Mouse (Mus musculus) urinary bladder, postnatal 14 days (tissue): Measurements from ENCODE around the gene Gucy2d.

ENCODE experiments used
- DNase-seq: peaks from one replicate; pipeline ENCODE4 v3.0.0; 2021; ENCODE audit warnings: low spot score

The Gucy2d gene

DNA sequence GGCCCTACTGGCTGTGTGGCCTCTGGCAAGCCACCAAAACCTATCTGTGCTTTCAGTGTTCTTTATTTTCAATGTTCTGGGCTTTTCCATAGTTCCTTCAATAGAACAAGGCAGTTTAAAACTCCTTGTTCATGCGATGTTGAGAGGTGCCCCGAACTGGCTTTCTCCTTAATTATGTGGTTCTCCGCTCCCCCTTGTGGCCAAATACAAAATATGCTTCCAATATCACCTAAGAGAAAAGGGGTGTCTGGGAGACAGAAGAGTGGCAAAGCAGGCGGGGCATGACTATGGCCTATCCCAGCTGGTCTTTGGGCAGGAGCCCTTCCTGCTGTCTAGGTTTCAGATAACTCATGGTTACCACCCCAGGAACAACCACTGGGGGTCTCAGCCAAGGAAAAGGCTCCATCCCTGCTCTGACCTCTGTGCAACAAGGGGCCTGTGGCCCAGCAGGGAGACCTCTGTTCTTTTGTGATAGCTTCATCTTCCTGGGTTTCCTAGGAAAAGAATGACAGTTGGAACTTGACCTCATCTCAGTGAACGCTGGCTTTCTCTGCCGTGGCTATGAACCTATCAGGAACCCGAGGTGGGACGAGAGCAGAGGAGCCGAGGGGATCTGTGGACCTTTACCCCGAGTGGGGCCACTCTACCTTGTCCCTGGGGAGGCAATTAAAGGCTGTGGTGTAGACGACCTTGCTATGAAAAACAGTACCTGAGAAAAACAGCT is 7.5 kb downstream of the Gucy2d start:
- no peak for DNase-seq

DNA sequence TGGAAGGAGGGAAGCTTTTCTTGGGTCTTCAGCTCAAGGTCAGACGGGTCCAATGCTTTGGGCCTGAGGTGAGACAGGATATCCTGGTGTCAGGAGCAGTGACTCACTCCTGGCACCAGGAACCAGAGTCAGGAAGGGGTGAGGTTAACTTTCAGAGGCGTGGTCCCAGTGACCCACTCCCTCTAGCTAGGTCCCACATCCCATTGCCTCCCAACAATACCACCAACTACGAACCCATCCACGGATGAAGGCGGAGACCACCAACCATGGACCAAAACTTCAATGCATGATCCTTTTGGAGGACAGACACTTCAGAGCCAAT is 8.1 kb downstream of the Gucy2d start:
- DNase-seq: no peak

DNA sequence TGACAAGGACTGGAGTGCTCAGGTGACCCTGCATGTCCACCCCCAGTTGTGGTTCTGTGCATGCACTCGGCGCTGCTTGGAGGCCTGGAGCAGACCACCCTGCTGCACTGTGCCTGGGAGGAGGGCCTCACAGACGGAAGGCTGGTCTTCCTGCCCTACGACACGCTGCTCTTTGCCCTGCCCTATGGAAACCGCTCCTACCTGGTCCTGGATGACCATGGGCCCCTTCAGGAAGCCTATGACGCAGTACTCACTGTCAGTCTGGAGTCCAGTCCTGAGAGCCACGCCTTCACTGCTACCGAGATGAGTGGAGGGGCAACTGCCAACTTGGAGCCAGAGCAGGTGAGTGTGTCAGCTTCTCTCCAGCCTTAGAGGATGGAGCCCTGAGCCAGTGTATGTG is 9.5 kb downstream of the Gucy2d start:
- DNase-seq: no peak

DNA sequence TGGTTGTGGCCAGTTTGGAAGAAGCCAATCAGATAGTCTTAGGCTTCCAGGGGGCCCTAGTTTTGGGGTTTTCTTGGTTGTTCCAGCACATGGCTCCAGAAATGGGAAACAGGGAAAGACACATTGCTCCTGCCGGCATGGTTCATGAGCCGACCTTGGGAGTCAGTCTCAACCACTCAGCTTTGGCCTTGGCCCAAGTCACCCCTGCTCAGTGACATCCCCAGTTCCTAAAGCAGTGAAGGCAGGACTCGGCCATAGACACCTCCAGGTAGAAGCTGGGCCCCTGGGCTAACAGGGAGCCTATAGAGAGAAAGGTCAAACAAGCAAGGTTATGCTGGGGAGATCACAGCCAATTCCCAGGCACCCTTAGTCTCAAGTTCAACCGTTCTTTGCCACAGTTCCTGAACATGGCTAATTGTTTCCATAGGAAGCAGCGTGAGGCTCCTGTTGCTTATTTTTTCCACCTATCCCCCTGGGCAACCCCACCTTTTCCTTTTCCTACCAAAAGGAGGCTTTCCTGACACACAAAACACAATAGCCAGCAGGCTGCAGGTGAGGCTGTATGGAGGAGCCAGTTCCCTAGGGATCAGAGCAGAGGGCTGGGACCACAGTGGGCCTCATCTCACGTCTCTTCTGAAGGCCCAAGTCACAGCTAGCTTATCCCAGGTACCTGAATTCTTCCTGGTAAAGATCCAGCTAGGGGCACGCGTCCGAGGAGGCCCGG is 14.3 kb downstream of the Gucy2d start:
- no peak for DNase-seq

DNA sequence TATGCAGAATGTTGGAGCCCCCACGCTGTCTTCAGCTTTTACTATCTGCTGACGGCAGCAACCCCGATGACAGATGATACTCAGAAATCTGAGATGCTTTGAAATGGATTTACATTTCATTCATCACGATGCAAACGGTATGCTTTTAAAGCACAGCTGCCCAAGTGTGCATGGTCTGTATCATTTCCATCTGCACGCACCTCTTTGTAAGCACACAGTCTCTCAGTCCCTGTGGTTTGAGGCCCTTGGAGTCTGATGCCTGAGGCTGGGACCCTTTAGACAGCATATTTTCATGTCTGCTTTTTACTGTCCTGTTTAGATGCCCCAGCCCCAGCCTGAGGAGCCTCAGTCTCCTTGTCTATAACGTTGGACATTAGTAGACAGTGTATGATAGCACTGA is 20.1 kb downstream of the Gucy2d start:
- DNase-seq: no peak

DNA sequence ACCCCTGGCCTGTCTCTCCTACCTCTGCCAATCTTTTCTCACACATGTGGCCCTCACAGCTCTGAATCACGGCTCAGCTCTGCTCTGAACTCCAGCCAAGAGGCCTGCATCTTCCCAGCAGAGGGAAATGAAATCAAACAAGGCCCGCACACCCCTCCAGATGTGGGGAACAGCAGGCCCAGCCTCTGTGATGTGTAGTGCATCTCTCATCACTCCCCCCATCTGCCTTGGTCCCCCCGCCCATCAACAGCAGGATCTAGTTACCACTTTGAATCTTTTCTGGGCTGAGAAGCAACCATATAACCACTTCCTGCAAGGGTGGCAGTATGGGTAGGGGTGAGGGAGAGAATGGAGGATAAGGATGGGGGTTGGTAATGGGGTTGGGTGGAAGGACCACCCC is 28.9 kb downstream of the Gucy2d start:
- DNase-seq: no peak

DNA sequence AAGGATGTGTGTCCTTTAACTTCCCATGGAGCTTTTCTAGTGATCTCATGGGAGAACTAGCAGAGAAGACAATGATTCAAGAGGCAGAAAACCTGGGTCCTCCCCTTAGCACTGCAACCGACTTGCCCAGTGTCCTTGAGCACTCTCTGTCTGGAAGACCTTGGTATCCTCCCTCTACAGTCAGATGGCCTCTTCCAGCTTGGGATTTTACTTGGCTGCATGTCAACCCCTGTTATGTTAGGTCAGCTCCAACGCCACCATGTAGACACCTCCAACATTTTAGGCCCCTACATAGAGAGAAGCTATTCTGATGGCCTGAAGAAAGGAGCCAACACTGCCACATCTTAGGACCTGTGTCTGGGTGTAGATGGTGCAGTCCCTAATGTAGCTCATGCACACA is 32.3 kb downstream of the Gucy2d start:
- DNase-seq: no peak

DNA sequence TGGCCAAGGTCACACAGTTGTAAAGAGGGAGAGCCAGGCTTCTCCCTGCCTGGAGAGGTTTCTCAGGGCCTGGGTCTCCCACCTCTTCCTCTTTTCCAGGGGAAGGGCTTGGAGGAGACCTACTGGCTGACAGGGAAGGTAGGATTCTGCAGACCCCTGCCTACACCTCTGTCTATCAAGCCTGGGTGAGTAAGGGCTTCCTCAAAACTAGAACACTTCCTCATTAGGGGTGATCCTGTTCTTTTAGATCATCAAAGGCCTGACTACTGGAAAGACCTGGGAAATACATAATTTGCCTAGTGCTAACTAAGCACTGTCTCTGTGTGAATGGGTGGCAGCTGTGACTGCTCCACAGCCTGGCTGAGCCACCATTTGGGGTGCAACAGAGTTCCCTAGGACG is 34.3 kb downstream of the Gucy2d start:
- DNase-seq: no peak

DNA sequence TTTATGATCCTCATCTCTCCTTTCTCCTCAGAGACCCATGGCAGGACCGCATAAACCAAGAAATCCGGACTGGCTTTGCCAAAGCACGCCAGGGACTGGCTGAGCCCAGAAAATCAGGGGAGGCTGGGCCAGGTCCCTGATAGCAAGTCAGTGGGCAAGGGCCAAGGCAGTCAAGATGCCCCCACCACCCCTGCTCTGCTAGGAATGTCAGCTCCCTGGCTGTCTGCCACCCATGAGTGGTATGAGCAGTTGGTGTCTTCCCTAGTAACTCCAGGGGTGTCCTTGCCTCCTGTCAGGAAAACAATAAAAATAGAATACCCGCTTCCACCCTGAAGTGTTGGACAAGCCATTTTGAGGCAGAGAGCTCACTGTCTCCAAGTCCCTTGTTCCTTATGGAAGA is 36.9 kb downstream of the Gucy2d start:
- no peak for DNase-seq

DNA sequence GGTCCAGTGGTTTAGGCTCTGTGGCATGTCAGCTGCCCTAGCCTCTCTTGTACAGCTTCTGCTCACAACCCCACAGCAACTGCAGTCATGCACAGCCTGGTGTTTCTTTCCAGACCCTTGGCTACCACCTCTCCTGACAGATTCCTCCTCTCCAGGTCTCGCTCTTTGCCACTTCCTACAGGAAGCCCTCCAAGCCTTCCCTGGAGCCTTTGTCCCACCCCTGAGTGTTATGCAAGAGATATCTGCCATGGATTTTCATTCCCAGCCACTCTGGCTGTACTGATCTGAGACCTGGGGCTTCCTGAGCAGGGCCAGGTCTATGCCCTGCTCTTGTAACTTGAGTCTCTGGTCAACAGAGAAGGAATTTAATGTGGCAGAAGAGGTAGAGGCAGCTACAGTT is 40.3 kb downstream of the Gucy2d start:
- DNase-seq: no peak

DNA sequence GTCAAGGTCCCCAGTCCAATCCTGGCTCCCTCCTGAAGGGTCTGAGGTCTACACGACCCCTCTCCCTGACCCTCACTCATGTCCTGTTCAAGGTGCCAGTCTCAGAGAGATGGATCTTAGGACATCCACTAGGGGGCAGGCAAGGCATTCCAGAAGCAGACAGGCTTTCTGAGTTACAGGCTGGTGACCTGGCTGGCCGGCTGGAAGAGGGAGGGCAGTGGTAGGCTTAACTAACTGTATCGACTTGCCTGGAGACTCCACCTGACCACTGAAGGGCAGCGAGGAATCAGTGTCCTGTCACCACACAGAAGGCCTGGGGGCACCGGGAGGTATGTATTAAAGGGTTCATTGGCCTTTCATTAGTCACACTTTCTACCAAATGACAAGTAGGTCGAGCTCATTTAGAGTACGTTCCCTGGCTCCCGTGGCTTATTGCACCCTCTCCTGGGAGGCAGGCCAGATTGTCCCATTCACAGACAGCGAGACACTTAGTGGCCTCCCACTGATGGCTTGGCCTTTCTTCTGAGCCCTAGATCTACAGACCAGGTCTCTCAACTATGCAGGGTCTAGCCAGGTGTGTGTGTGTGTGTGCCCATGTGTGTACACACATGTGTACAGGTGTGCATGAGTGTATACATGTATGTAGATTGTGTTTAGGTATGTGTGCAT is 41.0 kb downstream of the Gucy2d start:
- DNase-seq: peak; percentile 82

DNA sequence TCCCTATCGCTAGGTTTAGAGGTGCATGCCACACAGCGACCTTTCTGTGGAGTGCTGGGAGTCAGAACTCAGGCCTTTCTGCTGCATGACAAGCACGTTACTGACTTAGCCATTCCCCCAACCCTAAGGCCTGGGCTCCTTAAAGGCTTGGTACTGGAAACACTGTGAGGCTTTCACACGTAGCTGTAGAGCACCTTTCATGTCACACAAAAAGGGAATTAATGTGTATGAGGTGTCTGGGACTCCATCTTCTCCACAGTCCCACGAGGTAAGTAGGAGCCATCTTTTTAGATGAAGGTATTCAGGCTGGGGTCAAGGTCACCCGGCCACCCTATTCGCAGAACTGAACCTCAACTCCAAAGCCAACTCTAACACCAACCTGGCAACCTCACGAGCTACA is 41.6 kb downstream of the Gucy2d start:
- DNase-seq: no peak

DNA sequence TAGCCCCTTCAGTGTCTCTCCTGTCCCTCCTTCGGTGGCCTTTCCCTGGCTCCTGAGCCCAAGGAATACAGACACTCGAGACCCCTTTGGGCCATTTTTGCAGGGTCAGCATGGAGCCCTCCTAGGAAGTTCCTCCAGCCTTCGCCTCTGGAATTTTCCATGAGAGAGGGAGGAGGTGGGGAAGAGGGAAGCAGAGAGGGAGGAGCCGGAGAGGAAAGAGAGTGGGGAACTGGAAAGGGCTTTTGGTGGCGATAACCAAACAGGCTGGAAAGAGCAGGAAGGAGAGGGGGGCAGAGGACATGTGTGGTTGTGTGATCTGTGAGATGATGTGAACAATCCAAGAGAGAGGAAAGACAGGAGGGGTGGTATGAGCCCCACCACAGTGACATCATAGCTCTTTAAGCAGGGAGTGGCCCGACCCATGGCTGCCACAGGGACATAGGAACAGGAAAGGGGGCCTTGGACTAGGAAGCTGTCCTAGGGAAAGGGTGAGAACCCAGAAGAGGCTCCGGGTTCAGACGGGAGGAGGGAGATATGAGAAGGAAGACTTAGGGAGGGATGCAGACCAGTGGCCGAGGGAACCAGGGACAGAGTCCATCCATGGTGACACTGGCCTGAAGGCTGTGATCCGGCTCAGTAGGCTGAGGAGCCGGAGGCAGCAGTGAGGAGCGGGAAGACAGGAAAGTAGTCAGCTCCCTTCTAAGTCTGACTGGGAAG is 42.5 kb downstream of the Gucy2d start:
- no peak for DNase-seq

DNA sequence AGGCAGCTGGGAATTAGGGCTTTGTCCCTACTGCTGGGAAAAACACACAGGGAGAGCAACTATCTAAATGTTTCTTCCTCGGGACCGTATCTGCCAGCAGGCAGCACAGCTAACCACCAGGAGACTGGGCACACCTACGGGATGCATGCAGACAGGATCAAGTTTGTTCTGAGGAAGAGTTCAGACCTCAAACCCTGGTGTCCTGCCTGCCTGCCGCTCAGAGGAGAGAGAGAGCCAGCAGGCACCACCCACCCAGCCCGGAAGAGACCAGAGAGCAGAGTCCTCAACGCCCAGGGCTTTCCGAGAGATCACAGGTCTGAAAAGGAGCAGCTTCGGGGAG is 43.0 kb downstream of the Gucy2d start:
- DNase-seq: no peak

DNA sequence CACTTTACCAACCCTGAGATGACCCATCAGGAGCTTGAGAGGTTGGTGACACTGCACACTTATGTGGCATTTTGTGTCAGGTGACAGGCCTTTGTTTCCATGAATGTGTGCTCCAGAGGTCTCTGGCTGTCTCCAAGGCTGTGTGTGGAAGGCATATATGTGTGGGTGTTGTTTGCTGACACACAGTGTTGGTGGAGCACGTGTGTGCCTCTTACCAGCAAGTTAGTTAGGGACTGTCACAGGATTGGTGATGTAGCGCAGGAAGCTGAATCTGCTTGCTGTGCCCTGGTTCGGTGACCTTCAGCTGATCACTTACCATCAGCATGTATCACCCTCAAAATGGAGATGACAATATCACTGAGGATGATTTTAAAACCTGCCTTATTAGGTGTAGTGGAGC is 44.7 kb downstream of the Gucy2d start:
- DNase-seq: no peak

DNA sequence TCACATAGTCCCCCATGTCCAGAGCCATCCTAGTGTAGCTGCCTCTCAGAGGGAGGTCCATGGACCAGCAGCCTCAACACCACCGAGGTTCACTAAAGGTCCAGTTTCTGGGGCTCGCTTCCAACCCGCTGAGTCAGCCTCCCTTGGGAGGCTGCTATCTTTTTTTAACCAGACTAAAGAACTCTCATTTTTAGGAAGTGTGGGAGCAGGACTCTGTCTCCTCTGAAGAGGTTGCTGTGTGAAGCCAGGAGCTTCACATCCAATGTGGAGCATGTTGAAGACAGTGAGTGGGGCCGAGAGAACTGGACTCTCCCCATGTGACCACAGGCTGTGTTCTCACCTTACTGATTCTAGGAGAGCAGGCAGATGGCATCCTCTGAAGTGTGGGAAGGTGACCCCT is 45.3 kb downstream of the Gucy2d start:
- DNase-seq: no peak

DNA sequence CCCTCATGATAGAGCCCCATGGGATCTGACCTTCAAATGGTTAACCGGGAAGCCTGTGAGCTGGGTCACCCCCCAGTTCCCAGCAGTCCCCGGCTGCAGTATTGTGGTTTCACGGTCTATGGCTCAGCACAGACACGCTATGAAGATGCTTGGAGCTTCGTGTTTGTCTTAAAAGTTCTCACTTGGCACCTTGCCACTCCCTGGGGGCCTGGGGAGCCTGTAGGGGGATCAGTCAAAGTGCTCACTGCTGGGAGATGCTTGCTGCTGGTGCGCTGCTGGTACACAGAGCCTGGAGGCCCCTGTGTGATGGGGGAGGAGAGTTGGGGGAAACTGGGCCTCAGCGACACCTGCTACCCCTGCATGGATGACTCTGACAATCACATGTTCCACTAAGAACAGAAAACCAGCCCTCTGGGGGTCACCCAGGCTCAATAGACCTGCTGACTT is 46.3 kb downstream of the Gucy2d start:
- DNase-seq: no peak

DNA sequence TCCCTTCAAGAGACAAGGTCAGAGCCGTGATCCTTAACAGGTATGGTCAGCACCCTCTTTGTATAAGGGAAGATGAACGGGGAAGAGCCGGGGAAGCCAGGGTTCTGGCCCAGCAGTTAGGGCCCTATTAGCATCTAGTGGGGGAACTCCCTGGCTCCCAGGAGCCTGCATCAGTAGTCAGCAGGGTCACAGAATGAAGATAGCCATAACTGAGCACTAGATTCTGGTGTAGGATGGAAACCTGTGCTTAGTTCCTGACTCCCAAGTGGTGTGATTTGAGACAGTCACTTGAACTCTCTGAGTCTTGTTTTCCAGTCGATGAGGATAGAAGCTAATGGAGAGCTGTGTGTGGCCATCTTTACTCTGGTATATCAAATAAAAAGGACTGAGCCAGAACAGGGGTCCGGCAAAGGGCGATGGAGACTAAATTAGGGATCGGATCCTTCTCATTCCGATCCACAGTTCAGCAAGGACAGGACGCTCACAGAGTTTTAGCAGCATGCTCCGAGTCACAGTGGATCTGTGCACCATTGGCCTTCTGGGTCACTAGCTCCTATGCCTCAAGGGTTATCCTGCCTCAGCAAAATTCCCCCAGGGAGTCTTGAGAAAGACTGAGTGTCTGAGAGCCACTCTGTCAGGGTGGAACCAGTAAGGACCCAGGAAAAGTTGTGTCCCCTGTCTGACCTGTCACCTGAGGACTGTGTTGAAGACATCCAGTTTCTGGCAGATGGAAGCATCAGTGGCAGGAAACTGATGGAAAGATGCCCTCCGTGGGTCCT is 47.2 kb downstream of the Gucy2d start:
- no peak for DNase-seq

DNA sequence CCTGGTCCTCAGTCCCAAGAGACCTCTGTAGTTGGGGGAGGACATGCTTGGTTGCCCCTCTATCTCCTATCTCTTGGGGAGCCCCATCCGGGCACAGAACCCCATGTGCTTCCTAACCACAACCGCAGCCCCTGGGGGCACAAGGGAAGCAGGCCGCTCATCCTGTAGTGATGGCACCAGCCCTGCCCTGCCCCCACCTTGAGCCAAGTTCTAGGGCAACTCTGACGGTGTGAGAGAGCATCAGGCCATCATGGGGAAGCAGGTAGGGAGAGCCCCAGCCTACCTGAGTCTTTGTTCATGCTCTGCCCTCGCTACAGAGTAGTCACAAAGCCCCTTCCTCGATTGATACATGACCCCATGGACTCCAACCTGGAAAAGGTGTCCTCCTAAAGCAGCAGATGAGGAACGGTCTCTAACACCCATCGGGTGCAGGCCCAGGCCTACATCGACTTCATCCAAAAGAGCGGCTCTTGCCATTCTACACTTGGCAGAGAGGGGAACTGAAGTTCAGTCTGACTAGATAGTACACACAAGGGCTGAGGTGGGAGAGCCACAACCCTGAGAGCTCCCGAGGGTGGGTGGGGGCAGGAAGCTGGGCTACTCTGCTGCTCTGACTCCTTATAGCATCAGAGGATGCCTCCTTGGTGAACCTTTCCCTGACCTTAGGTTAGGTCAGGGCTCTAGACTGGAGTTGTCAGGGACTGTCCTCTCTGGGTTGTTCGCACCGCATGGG is 48.3 kb downstream of the Gucy2d start:
- no peak for DNase-seq

DNA sequence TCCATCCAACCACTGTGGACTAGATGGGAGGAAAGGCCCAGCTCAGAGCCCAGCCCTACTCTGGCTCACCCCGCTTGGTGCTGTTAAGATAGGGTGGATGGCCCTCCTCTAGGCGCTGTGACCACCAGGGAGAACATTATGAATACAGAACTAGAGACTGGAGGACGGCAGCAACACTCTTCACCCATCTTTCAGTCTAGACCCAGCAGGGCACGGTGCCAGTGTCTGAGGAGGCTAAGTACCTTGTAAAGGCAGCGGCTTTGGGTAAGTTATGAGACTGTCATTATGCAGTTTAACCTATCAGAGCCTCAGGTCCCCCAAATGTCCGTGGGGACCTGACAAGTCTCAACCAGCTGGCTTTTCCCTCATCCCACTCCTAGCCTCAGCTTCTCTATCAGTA is 48.9 kb downstream of the Gucy2d start, which contains the start of gene Lrrc32:
Lrrc32 (plus strand) TSS at position 153 of the 400 bp plus-strand sequence.
- no peak for DNase-seq

DNA sequence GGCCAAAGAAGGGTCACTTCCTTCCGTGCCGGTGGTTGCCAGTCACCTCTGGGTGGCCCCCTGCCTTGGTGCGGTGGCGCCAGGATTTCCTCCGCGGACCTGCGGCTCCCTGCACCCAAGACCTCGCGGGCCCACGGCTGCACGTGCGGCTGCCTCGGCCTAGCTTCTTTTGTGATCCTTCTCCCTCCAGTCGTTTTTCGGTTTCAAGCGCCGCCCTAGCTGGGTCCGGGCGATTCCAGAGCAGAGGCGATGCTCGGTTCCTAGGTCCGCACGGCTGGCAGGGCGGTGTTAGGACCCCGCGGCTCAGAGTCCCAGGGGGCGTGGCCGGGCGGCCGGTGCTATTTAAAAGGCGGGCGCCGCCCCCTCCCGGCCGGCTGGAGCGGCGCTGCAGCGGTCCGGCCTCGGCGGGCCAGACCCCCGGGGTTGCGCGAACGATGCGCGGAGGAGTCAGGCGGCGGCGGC is 49.4 kb downstream of the Gucy2d start:
- DNase-seq: peak; percentile 81
